Mouse (Mus musculus): ENCODE data around the gene 1110059E24Rik. TPM values are rescaled to one million over a fixed set of nuclear protein-coding genes. Genes with fewer than 3 reads are reported as not detected.

The 1110059E24Rik gene
- polyA plus RNA-seq, 1 experiment from 2014 or later: 79.2 TPM

- H3K9me3 ChIP-seq (replicated peaks): no peaks in the 10 kb centered on the region
- no peaks in the 10 kb centered on the region for H3K27me3 ChIP-seq (ENCODE audit: low read depth, poor library complexity, severe bottlenecking)
- DNase-seq (ENCODE audit: low spot score): no peak
- H3K27ac ChIP-seq (replicated peaks): no peak overlapping the region
- no peaks in the 10 kb centered on the region for H3K36me3 ChIP-seq
- peaks cover 6% of the 10 kb centered on the region; the same call in 1 of the 2 replicates for H3K4me1 ChIP-seq
- WGBS: 3% methylated on average over 1 of the region's 1 CpGs
- H3K4me3 ChIP-seq: no peak overlapping the region
Measured at GRCm38 (mm10) chr19:21564461-21564797, 88.3 kb downstream of the 1110059E24Rik start.

- no peaks in the 10 kb centered on the region for H3K36me3 ChIP-seq
- 30% methylated on average over 11 of the region's 11 CpGs for WGBS
Measured at GRCm38 (mm10) chr19:21563789-21564460, 88.9 kb downstream of the 1110059E24Rik start.

GRCm38 (mm10) chr19:21562996-21563395 lies 89.8 kb downstream of the 1110059E24Rik start:
- WGBS: 88% methylated on average over 3 of the region's 3 CpGs

More at GRCm38 (mm10) chr19:21563789-21564460, 88.9 kb downstream of the 1110059E24Rik start:
- H3K9me3 ChIP-seq (replicated peaks): no peaks in the 10 kb centered on the region
- peak; percentile 77 for DNase-seq (ENCODE audit: low spot score)
- H3K27me3 ChIP-seq (ENCODE audit: low read depth, poor library complexity, severe bottlenecking): no peaks in the 10 kb centered on the region
- peaks cover 10% of the 10 kb centered on the region; the same call in 1 of the 2 replicates for H3K4me1 ChIP-seq
- H3K4me3 ChIP-seq: no peak overlapping the region
- peak overlapping the region; percentile 38; the same call in 1 of the 2 replicates for H3K27ac ChIP-seq (replicated peaks)

GRCm38 (mm10) chr19:21552801-21553200 lies 100.0 kb downstream of the 1110059E24Rik start:
- no peaks in the 10 kb centered on the region for H3K4me1 ChIP-seq
- H3K4me3 ChIP-seq: no peak overlapping the region
- WGBS: 86% methylated on average over 9 of the region's 9 CpGs
- DNase-seq (ENCODE audit: low spot score): no peak
- no peak overlapping the region for H3K27ac ChIP-seq (replicated peaks)
- no peaks in the 10 kb centered on the region for H3K27me3 ChIP-seq (ENCODE audit: low read depth, poor library complexity, severe bottlenecking)
- H3K36me3 ChIP-seq: no peaks in the 10 kb centered on the region
- no peaks in the 10 kb centered on the region for H3K9me3 ChIP-seq (replicated peaks)

More at GRCm38 (mm10) chr19:21562996-21563395, 89.8 kb downstream of the 1110059E24Rik start:
- no peak for DNase-seq (ENCODE audit: low spot score)
- peaks cover 10% of the 10 kb centered on the region; the same call in 1 of the 2 replicates for H3K4me1 ChIP-seq
- no peak overlapping the region for H3K27ac ChIP-seq (replicated peaks)
- H3K36me3 ChIP-seq: no peaks in the 10 kb centered on the region
- H3K9me3 ChIP-seq (replicated peaks): no peaks in the 10 kb centered on the region
- H3K27me3 ChIP-seq (ENCODE audit: low read depth, poor library complexity, severe bottlenecking): no peaks in the 10 kb centered on the region
- H3K4me3 ChIP-seq: no peak overlapping the region

- DNase-seq (ENCODE audit: low spot score): no peak
- Histone ChIP-seq H3K36me3 (no peaks in the 10 kb centered on the region), H3K27ac (replicated peaks) (no peak overlapping the region), H3K4me1 (no peaks in the 10 kb centered on the region), H3K27me3 (ENCODE audit: low read depth, poor library complexity, severe bottlenecking) (no peaks in the 10 kb centered on the region), H3K4me3 (no peak overlapping the region), H3K9me3 (replicated peaks) (no peaks in the 10 kb centered on the region)
- WGBS: 86% methylated on average over 4 of the region's 5 CpGs
Measured at GRCm38 (mm10) chr19:21551921-21552536, 100.7 kb downstream of the 1110059E24Rik start.

GRCm38 (mm10) chr19:21549713-21550112 lies 103.1 kb downstream of the 1110059E24Rik start:
- Histone ChIP-seq H3K9me3 (replicated peaks) (no peaks in the 10 kb centered on the region), H3K27ac (replicated peaks) (no peak overlapping the region), H3K4me3 (no peak overlapping the region), H3K36me3 (no peaks in the 10 kb centered on the region), H3K27me3 (ENCODE audit: low read depth, poor library complexity, severe bottlenecking) (no peaks in the 10 kb centered on the region), H3K4me1 (no peaks in the 10 kb centered on the region)
- WGBS: 92% methylated on average over 3 of the region's 3 CpGs
- no peak for DNase-seq (ENCODE audit: low spot score)

- DNase-seq (ENCODE audit: low spot score): no peak
- no peaks in the 10 kb centered on the region for H3K27me3 ChIP-seq (ENCODE audit: low read depth, poor library complexity, severe bottlenecking)
- no peak overlapping the region for H3K27ac ChIP-seq (replicated peaks)
- 79% methylated on average over 3 of the region's 3 CpGs for WGBS
- H3K4me3 ChIP-seq: no peak overlapping the region
- H3K4me1 ChIP-seq: no peaks in the 10 kb centered on the region
- H3K9me3 ChIP-seq (replicated peaks): no peaks in the 10 kb centered on the region
- H3K36me3 ChIP-seq: no peaks in the 10 kb centered on the region
Measured at GRCm38 (mm10) chr19:21548947-21549346, 103.8 kb downstream of the 1110059E24Rik start.

- WGBS: 89% methylated on average over 3 of the region's 3 CpGs
- no peaks in the 10 kb centered on the region for H3K9me3 ChIP-seq (replicated peaks)
- no peak overlapping the region for H3K4me3 ChIP-seq
- H3K27ac ChIP-seq (replicated peaks): no peak overlapping the region
- no peaks in the 10 kb centered on the region for H3K4me1 ChIP-seq
- no peak for DNase-seq (ENCODE audit: low spot score)
- H3K27me3 ChIP-seq (ENCODE audit: low read depth, poor library complexity, severe bottlenecking): no peaks in the 10 kb centered on the region
- H3K36me3 ChIP-seq: no peaks in the 10 kb centered on the region
Measured at GRCm38 (mm10) chr19:21537125-21537524, 115.7 kb downstream of the 1110059E24Rik start.

Other genes starting within 250 kb of the 1110059E24Rik start
- gene Gda, start 179.5 kb downstream of the 1110059E24Rik start, polyA plus RNA-seq (2016; fragmentation: Nextera tagmentation; extraction: Ambion mirVana): not detected in 2 replicates
- gene Abhd17b, start 209 bp upstream of the 1110059E24Rik start, polyA plus RNA-seq (2016; fragmentation: Nextera tagmentation; extraction: Ambion mirVana): 36.4 and 38.2 TPM in 2 replicates
- gene Cemip2, start 125.4 kb upstream of the 1110059E24Rik start, polyA plus RNA-seq (2016; fragmentation: Nextera tagmentation; extraction: Ambion mirVana): 71.2 and 91.2 TPM in 2 replicates

All from midbrain, embryonic 10.5 days (tissue).